Mouse (Mus musculus) limb, embryonic 14.5 days (tissue): ENCODE results near the gene Hdc. TPM values are rescaled to one million over a fixed set of nuclear protein-coding genes. Genes with fewer than 3 reads are reported as not detected.
A peak's percentile ranks its signal among the peaks of the same experiment; 100 is the strongest.

Experiments
- ATAC-seq: fragments of 200-750 bp; cut with Nextera tagmentation; 2 replicates; pipeline ENCODE4 v1.8.0; 2017; ENCODE audit warnings: low read depth, moderate number of reproducible peaks, moderate TSS enrichment; ENCODE audit not compliant: low FRiP score
- DNase-seq: peaks from one replicate; pipeline ENCODE4 v3.0.0-alpha.2; 2015; ENCODE audit warnings: low spot score
- H3K27ac ChIP-seq: fragments of 300-500 bp; sonication (generic); replicated peaks from 2 replicates; pipeline ENCODE4 v1.5.1; 2014; ENCODE audit warnings: low read depth, mild to moderate bottlenecking, low read length, moderate library complexity, mixed read lengths
- H3K27me3 ChIP-seq: fragments of 300-500 bp; sonication (generic); 2 replicates; pipeline ENCODE4 v1.6.1; 2014; ENCODE audit warnings: low read length, mixed read lengths; ENCODE audit not compliant: control insufficient read depth, insufficient read depth
- H3K36me3 ChIP-seq: fragments of 300-500 bp; sonication (generic); 2 replicates; pipeline ENCODE4 v1.6.1; 2014; ENCODE audit warnings: mild to moderate bottlenecking, low read length, moderate library complexity, mixed read lengths; ENCODE audit not compliant: control insufficient read depth, insufficient read depth
- H3K4me1 ChIP-seq: fragments of 300-500 bp; sonication (generic); 2 replicates; pipeline ENCODE4 v1.6.1; 2014; ENCODE audit warnings: antibody characterized with exemption, low read length, mixed read lengths; ENCODE audit not compliant: control insufficient read depth, insufficient read depth
- H3K4me2 ChIP-seq: fragments of 300-500 bp; sonication (generic); replicated peaks from 2 replicates; pipeline ENCODE4 v1.6.1; 2014; ENCODE audit warnings: low read depth, mild to moderate bottlenecking, low read length, moderate library complexity; ENCODE audit not compliant: severe bottlenecking
- H3K4me3 ChIP-seq: fragments of 300-500 bp; sonication (generic); replicated peaks from 2 replicates; pipeline ENCODE4 v1.5.1; 2014; ENCODE audit warnings: low read length
- H3K9ac ChIP-seq: fragments of 300-500 bp; sonication (generic); 2 replicates; pipeline ENCODE4 v1.6.1; 2014; ENCODE audit warnings: mild to moderate bottlenecking, low read depth, low read length, moderate library complexity; ENCODE audit not compliant: severe bottlenecking
- H3K9me3 ChIP-seq: fragments of 300-500 bp; sonication (generic); 2 replicates; pipeline ENCODE4 v1.6.1; 2016; ENCODE audit warnings: low read length; ENCODE audit not compliant: control insufficient read depth
- POLR2A ChIP-seq: fragments of 200-500 bp; IDR thresholded peaks from 2 replicates; pipeline ENCODE4 v1.8.0; 2012; ENCODE audit warnings: inconsistent platforms, mild to moderate bottlenecking, moderate library complexity, borderline replicate concordance; ENCODE audit not compliant: insufficient read depth, insufficient read length; ENCODE audit errors: extremely low read depth
- WGBS: fragments of 180-500 bp; shearing (Covaris S2); extraction: QIAGEN DNeasy Blood & Tissue Kit; methylation state at CpG from one replicate; pipeline ENCODE4 v1.1.7; 2014; 5-methylcytosine and 5-hydroxymethylcytosine counted together
- polyA plus RNA-seq, 2 experiments: library from polyadenylated mRNA; depleted of rRNA in 1 of 2; stranded (reverse) in 1 of 2; unstranded in 1 of 2; fragments of >200 nt; fragmentation: Nextera tagmentation in 1 of 2; extraction: Ambion mirVana in 1 of 2; gene quantifications; 2 replicates each; pipeline versions ENCODE4 v1.2.1 to v1.2.3; 2012 to 2014

Gene Hdc
- polyA plus RNA-seq, 2 experiments: 19.3 to 40.6 TPM

- no peaks in the 10 kb centered on the region for H3K27me3 ChIP-seq
- H3K9me3 ChIP-seq: no peaks in the 10 kb centered on the region
- DNase-seq (no peak), ATAC-seq (no peak)
- TF ChIP-seq POLR2A: no peak
- no peak overlapping the region for H3K9ac ChIP-seq
- 52% methylated on average over 1 of the region's 1 CpGs for WGBS
- peaks cover 7% of the 10 kb centered on the region; the same call in 1 of the 2 replicates for H3K4me1 ChIP-seq
- H3K27ac ChIP-seq: no peak overlapping the region
- no peak overlapping the region for H3K4me2 ChIP-seq
- no peaks in the 10 kb centered on the region for H3K36me3 ChIP-seq
- H3K4me3 ChIP-seq: no peak overlapping the region
Observed at GRCm38 (mm10) chr2:126572163-126572562, 46.9 kb downstream of the Hdc start.

GRCm38 (mm10) chr2:126563411-126564105, 55.5 kb downstream of the Hdc start:
- no peaks in the 10 kb centered on the region for H3K36me3 ChIP-seq
- DNase-seq (peak; percentile 81), ATAC-seq (peak; percentile 80)
- H3K9me3 ChIP-seq: no peaks in the 10 kb centered on the region
- no peak overlapping the region; the same call in 1 of the 2 replicates for H3K4me2 ChIP-seq
- 51% methylated on average over 17 of the region's 17 CpGs for whole genome bisulfite sequencing
- H3K4me3 ChIP-seq: no peak overlapping the region
- no peak for TF ChIP-seq POLR2A
- no peak overlapping the region for H3K9ac ChIP-seq
- H3K27me3 ChIP-seq: no peaks in the 10 kb centered on the region
- H3K4me1 ChIP-seq: peaks cover 4% of the 10 kb centered on the region; the same call in 1 of the 2 replicates
- H3K27ac ChIP-seq: no peak overlapping the region

GRCm38 (mm10) chr2:126560094-126560493, 59.0 kb downstream of the Hdc start:
- H3K9me3 ChIP-seq: no peaks in the 10 kb centered on the region
- DNase-seq (no peak), ATAC-seq (no peak)
- H3K27me3 ChIP-seq: peaks cover under 1% of the 10 kb centered on the region; the same call in 1 of the 2 replicates
- 84% methylated on average over 1 of the region's 1 CpGs for WGBS
- no peak for TF ChIP-seq POLR2A
- no peak overlapping the region for H3K9ac ChIP-seq
- H3K4me1 ChIP-seq: peaks cover 4% of the 10 kb centered on the region; the same call in 1 of the 2 replicates
- no peak overlapping the region for H3K4me2 ChIP-seq
- H3K4me3 ChIP-seq: no peak overlapping the region
- no peak overlapping the region for H3K27ac ChIP-seq
- H3K36me3 ChIP-seq: no peaks in the 10 kb centered on the region

- no peak overlapping the region for H3K9ac ChIP-seq
- WGBS: 88% methylated on average over 5 of the region's 5 CpGs
- peaks cover 8% of the 10 kb centered on the region; the same call in 1 of the 2 replicates for H3K4me1 ChIP-seq
- no peak overlapping the region for H3K4me2 ChIP-seq
- H3K27me3 ChIP-seq: peaks cover 44% of the 10 kb centered on the region
- H3K27ac ChIP-seq: no peak overlapping the region
- H3K36me3 ChIP-seq: no peaks in the 10 kb centered on the region
- no peak for TF ChIP-seq POLR2A
- no peak overlapping the region for H3K4me3 ChIP-seq
- DNase-seq: no peak
- H3K9me3 ChIP-seq: no peaks in the 10 kb centered on the region
- no peak for ATAC-seq
Observed at GRCm38 (mm10) chr2:126555533-126555932, 63.6 kb downstream of the Hdc start.

- no peaks in the 10 kb centered on the region for H3K36me3 ChIP-seq
- ATAC-seq (no peak), DNase-seq (no peak)
- H3K4me1 ChIP-seq: peaks cover 8% of the 10 kb centered on the region; the same call in 1 of the 2 replicates
- no peak for TF ChIP-seq POLR2A
- no peak overlapping the region for H3K27ac ChIP-seq
- H3K4me2 ChIP-seq: peak overlapping the region; percentile 97
- H3K9me3 ChIP-seq: no peaks in the 10 kb centered on the region
- H3K27me3 ChIP-seq: peaks cover 49% of the 10 kb centered on the region
- peak overlapping the region; percentile 48 for H3K9ac ChIP-seq
- 2% methylated on average over 26 of the region's 26 CpGs for WGBS
- H3K4me3 ChIP-seq: peak overlapping the region; percentile 55
Observed at GRCm38 (mm10) chr2:126553291-126553639, 65.8 kb downstream of the Hdc start.
